Mouse (Mus musculus): ENCODE measurements around the gene Homer1.

Gene Homer1

GRCm38 (mm10) chr13:93340555-93341278, 41.3 kb downstream of the Homer1 start:
- peak; percentile 55 for DNase-seq (ENCODE audit: low read depth)

DNA sequence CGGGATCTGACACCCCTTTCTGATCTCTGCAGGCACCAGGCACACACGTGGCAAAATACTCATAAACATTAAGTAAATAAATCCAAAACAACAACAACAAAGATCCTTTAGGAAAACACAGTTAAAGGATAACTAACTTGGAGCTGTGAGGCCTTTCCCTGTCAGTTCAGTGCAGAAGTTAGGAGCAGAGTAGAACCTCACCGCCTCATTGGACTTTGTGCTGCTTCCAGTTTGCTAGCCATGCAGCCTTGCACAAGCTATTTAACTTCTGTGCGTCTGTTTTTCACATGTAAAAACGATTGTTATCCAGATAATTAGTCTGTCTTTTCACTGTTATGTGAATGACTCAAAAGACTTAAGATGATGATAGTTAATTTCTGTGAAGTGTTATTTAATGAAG, 43.2 kb downstream of the Homer1 start:
- DNase-seq (ENCODE audit: low read depth), result no peak

- DNase-seq (ENCODE audit: low read depth), result no peak
Measured at GRCm38 (mm10) chr13:93344395-93344794, 45.0 kb downstream of the Homer1 start.

DNA sequence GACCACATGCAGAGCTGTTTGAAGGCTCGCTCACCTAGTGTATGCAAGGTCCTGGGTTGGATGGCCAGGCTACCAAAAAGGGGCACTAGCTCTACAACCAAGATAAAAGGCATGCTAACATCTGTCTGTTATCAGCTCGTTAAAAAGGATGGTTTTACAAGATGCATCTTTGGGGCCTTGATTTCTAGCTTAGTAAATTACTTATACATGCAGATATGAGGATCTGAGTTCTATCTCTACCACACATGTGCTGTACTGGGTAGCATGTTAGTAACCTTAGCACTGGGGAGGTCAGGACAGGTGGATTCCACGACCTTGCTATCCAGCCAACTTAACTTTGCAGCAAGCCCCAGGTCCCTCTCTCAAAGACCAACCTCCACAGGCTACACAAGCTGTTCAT, 46.4 kb downstream of the Homer1 start:
- no peak for DNase-seq (ENCODE audit: low read depth)

GRCm38 (mm10) chr13:93352030-93352429, 52.6 kb downstream of the Homer1 start:
- no peak for DNase-seq (ENCODE audit: low read depth)

DNA sequence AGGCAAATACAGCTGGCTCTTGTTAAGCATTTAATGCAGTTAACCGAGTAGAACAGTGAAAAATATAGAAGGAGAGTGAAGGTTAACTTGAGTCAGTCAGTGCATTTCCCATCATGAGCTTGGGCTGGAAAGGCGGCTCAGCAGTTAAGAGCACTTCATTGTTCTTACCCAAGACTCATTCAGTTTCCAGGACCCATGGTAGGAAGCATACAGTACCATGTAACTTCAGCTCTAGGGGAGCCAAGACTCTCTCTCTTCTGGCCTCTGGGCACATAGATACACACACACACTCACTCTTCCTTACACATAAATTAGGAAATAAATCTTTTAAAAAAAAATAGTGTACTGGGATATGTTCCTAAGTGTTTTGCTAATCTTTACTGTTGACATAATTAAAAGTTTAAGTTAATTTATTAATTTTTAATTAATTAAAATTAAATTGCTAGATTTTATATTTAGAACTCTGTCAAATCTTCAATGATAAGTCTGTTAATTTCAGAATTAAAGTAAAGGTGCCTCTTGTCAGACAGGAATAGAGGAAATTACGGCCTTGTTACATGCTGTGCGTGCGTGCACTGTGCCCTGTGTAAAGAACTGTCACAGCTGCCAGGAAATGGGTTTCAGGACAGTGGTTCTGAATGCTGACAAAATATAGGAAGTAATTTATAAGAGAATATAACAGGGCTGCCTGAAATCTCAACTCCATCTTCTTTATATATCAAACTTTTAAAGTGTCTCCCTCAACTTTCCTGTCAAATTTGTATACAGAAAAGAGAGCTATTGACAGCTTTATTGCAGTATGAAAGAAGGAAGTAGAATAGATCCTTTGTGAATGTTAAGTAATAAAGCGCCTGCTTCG, 55.2 kb downstream of the Homer1 start:
- DNase-seq (ENCODE audit: low read depth), result no peak

GRCm38 (mm10) chr13:93355279-93355587, 55.8 kb downstream of the Homer1 start:
- no peak for DNase-seq (ENCODE audit: low read depth)

DNA sequence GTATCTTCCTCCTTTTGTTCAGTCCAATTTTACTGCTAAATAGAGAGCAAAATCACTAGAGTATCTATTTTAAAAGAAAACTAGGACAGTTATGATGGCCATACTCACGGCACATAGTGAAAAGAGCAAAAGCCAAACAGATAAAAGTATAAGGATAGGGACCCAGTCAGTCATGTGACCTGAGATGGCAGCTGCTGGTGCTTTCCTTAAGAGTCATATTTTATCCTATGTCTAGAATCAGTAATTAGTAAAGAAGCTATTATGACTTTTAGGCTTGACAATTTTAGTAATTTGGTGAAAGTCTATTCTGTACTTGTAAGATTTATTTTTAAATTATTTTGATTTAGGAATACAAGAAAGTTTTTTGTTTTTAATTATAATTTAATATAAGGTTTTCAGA, 59.1 kb downstream of the Homer1 start:
- DNase-seq (ENCODE audit: low read depth), result no peak

- DNase-seq (ENCODE audit: low read depth), result no peak
Measured at GRCm38 (mm10) chr13:93367555-93367954, 68.1 kb downstream of the Homer1 start.

DNA sequence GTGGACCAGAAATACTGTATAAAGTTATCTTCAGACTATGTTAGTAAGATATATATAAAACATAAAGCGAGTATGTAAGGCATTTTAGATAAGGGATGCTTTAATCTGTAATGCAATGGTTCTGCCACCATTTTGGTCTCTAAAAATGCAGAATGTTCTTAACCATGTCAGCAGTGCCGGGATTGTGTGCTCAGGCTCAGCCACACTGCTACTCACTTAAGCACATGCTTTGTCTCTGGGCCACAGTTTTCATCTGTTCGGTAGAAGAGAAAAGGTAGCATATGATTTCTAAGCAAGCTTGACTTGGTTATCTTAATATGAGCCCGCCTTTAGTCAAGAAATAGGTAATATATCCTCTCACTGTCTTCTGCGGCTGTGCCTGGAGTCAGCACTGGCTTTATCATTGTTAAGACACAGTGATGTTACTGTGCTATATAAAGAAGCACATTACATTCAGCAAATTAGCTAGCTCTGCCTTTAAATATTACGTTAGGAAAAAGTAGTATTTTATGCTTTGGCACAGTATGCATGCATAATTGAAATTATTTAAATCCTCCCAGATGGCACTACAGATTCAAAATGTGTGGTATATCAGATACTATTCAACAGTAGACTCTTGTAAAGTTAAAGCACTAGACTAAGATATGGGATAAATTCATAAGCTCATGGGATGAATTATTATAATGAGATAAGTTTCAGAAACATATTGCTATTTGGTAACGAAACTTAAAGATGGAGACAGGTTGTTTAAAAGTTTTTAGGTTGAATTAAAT, 69.6 kb downstream of the Homer1 start:
- no peak for DNase-seq (ENCODE audit: low read depth)

- peak; percentile 12 for DNase-seq (ENCODE audit: low read depth)
Measured at GRCm38 (mm10) chr13:93374457-93374856, 75.0 kb downstream of the Homer1 start.

DNA sequence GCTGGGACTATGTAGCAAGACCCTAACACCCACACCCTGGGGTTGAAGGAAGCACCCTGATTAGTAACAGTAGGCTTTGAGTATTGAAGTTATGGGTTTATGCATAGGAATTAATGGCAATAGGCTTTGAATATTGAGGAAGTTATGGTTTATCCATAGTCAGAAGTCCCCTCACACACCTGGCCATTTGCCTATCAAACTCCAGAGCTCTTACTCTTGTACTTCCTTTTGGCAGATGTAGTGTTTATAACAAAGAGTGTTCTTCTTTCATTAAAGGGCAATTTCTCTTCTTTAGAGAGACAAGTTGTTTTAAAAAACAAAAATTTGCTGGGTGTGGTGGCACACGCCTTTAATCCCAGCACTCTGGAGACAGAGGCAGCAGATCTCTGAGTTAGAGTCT, 79.1 kb downstream of the Homer1 start:
- DNase-seq (ENCODE audit: low read depth), result no peak

GRCm38 (mm10) chr13:93380399-93381063, 81.1 kb downstream of the Homer1 start:
- DNase-seq (ENCODE audit: low read depth), result no peak

DNA sequence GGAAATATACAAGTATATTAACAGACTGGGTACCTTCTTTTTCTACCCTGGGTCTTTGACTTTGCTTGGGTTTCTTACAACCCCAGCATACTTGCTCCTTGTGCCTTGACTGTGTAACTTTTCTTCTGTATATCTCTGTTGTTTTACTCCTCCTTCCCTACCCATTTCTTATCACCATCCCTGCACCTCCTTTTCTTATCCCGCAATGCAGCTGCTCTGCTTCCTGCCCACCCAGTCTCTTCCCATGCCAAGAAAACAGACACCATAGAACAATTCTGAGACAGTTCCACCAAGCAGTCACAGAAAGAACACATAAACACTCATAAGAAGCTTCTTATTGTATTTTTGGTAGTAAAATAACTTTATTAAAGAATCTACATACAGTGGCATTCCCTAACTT, 81.9 kb downstream of the Homer1 start:
- no peak for DNase-seq (ENCODE audit: low read depth)

- DNase-seq (ENCODE audit: low read depth), result no peak
Measured at GRCm38 (mm10) chr13:93383092-93383491, 83.7 kb downstream of the Homer1 start.

DNA sequence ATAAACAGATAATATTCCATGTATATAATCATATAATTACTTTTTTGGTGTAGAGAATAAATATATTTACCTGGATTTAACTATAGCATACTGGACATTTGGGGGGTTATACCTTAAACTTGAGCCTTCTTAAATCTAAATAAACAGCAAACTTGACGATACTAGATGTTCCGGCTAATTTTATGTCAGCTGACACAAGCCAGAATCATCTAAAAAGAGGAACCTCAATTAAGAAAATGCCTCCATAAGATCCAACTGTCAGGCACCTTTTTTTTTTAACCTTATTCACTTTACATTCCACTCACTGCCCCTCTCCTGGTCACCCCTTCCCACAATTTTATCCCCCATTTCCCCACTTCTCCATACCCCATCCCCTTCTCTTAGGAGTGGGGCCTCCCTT, 84.2 kb downstream of the Homer1 start:
- no peak for DNase-seq (ENCODE audit: low read depth)

DNA sequence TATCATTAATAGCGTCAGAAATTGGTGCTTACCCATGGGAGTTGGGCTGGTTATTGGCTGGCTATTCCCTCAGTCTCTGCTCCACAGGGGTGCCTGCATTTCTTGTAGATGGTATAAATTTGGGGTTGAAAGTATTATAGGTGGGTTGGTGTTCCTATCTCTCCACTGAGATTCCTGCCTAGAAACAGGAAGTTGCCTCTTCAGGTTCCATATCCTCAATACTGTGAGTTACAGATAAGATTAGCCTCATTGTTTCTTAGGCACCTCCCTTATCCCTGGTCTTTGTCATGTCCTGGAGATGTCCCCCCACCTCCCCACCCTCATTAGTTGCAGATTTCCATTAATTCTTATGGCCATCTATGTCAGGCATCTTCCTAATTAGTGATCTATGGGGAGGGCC, 85.0 kb downstream of the Homer1 start:
- no peak for DNase-seq (ENCODE audit: low read depth)

DNA sequence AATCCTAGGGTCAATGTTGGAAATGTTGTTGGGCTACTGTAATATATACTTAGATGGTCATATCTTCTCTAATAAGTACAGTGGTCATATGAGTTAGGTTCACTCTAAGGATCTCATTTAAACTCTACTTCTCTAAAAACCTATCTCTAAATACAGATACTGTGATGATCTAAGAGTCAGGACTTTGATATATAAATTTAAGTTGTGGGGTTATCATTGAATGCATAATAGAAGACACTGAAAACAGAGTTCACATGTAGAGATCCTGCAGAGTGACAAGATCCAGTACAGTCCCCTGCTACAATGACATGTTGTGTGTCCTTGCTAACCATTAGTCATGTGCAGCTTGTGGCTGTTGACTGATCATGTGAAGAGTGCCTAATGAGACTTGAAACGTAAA, 85.7 kb downstream of the Homer1 start:
- DNase-seq (ENCODE audit: low read depth), result no peak

DNA sequence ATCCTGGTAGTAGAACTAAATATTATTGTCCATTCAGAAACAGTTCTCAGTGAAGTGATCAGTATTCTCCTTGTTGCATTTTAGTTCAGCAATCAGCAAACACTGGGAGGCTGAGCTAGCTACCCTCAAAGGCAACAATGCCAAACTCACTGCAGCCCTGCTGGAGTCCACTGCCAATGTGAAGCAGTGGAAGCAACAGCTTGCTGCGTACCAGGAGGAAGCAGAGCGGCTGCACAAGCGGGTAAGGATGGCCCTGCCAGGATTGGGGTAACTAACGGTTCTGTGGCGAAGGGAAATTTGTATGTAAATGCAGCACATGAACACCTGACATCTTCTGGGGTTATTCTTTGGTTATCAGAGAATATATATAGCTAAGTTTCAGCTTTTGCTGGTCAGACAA, 88.0 kb downstream of the Homer1 start:
- DNase-seq (ENCODE audit: low read depth), result no peak

DNA sequence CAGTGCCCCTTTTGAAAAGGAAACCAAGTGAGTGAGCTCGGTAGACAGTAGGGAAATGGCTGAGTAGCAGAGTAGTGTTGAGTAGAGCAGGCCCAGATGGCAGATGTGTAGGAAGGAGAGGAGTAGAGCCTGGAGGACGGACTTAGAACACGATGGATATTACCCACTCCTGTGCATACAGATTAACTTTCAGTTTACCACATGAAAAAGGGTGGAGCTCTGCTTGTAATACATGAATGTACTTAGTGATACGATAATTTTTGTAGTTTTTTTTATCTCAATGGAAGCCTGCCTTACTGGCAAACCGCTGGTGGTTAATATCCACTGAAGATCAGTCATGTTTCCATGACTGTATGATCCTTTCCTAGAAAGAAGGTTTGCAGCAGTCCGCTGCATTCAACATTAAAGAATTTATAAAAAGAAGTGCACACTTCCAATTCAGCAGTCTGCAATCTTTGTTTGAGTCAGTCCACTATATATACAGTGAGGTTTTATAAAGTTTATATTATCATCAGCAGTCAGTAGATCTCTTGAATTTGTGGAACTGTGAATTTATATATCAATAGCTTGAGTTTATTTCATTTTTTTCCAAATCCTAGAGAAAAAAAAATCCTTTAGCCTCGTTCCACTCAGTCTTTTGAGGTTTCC, 89.3 kb downstream of the Homer1 start:
- no peak for DNase-seq (ENCODE audit: low read depth)

DNA sequence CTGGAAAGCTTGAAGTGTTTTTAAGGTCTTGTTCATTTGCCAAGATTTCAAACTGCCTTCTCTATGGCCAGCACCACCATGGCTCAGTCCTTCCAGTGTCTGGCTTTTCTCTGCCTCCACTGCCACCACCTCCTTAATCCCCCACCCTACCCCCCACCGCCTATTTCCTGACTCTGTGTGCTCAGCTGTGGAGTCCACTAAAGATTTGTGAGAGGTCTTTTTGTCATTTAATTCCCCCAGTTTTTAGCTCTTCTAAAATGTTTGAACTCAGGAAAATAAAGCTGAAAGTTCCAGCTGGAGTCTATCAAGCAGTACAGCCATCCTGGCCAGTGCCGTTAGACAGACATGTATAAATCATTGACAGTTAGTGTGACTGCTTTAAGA, 89.8 kb downstream of the Homer1 start:
- DNase-seq (ENCODE audit: low read depth), result no peak

GRCm38 (mm10) chr13:93399710-93400216, 100.3 kb downstream of the Homer1 start:
- DNase-seq (ENCODE audit: low read depth), result no peak
